Mouse (Mus musculus): ENCODE data around the gene Map3k12. TPM values are rescaled to one million over a fixed set of nuclear protein-coding genes. Genes with fewer than 3 reads are reported as not detected.
A peak's percentile ranks its signal among the peaks of the same experiment; 100 is the strongest.

Map3k12 gene
- total RNA-seq, 4 experiments from 2014 or later = 85.6 to 93.8 (median 89.3) TPM

GRCm38 (mm10) chr15:102519211-102520141 lies 2.6 kb upstream of the Map3k12 start:
- no peak for DNase-seq (ENCODE audit: low spot score in 2 of 2)

GRCm38 (mm10) chr15:102518859-102519201 lies 2.0 kb upstream of the Map3k12 start:
- no peak for DNase-seq (ENCODE audit: low spot score in 2 of 2)

- peak; percentile 98 to 100 for DNase-seq (ENCODE audit: low spot score in 2 of 2)
Measured at GRCm38 (mm10) chr15:102517976-102518858, 1.4 kb upstream of the Map3k12 start, which contains the start of gene Tarbp2. Gene Tarbp2, plus strand, starts transcription at chr15:102518192.

GRCm38 (mm10) chr15:102517631-102517975 lies 739 bp upstream of the Map3k12 start:
- DNase-seq (ENCODE audit: low spot score in 2 of 2) = no peak

- no peak for DNase-seq (ENCODE audit: low spot score in 2 of 2)
Measured at GRCm38 (mm10) chr15:102516293-102516692, 571 bp downstream of the Map3k12 start.

- no peak for DNase-seq (ENCODE audit: low spot score in 2 of 2)
Measured at GRCm38 (mm10) chr15:102515791-102516190, 1.1 kb downstream of the Map3k12 start.

- DNase-seq (ENCODE audit: low spot score in 2 of 2) = no peak
Measured at GRCm38 (mm10) chr15:102515261-102515660, 1.6 kb downstream of the Map3k12 start.

GRCm38 (mm10) chr15:102513004-102513403 lies 3.9 kb downstream of the Map3k12 start:
- DNase-seq (ENCODE audit: low spot score in 2 of 2) = no peak

- no peak for DNase-seq (ENCODE audit: low spot score in 2 of 2)
Measured at GRCm38 (mm10) chr15:102512471-102512870, 4.4 kb downstream of the Map3k12 start.

GRCm38 (mm10) chr15:102512010-102512409 lies 4.9 kb downstream of the Map3k12 start:
- no peak for DNase-seq (ENCODE audit: low spot score in 2 of 2)

GRCm38 (mm10) chr15:102511285-102511833 lies 5.5 kb downstream of the Map3k12 start:
- DNase-seq (ENCODE audit: low spot score in 2 of 2) = no peak

- peak; percentile 66 to 86 for DNase-seq (ENCODE audit: low spot score in 2 of 2)
Measured at GRCm38 (mm10) chr15:102510590-102511284, 6.1 kb downstream of the Map3k12 start.

GRCm38 (mm10) chr15:102510110-102510509 lies 6.8 kb downstream of the Map3k12 start:
- DNase-seq (ENCODE audit: low spot score in 2 of 2) = no peak

- DNase-seq (ENCODE audit: low spot score in 2 of 2) = no peak
Measured at GRCm38 (mm10) chr15:102508336-102508735, 8.5 kb downstream of the Map3k12 start.

GRCm38 (mm10) chr15:102507561-102507960 lies 9.3 kb downstream of the Map3k12 start:
- DNase-seq (ENCODE audit: low spot score in 2 of 2) = no peak

- DNase-seq (ENCODE audit: low spot score in 2 of 2) = no peak
Measured at GRCm38 (mm10) chr15:102506864-102507263, 10.0 kb downstream of the Map3k12 start.

GRCm38 (mm10) chr15:102506464-102506830 lies 10.4 kb downstream of the Map3k12 start:
- DNase-seq (ENCODE audit: low spot score in 2 of 2) = no peak

- DNase-seq (ENCODE audit: low spot score in 2 of 2) = no peak
Measured at GRCm38 (mm10) chr15:102505770-102506463, 10.9 kb downstream of the Map3k12 start.

- DNase-seq (ENCODE audit: low spot score in 2 of 2) = no peak
Measured at GRCm38 (mm10) chr15:102505073-102505769, 11.6 kb downstream of the Map3k12 start.

All from left cerebral cortex, adult 8-10 months (tissue).